Mouse (Mus musculus) liver, embryonic 11.5 days (tissue): ENCODE results near the gene Pcyox1. TPM values are rescaled to one million over a fixed set of nuclear protein-coding genes. Genes with fewer than 3 reads are reported as not detected.
A peak's percentile ranks its signal among the peaks of the same experiment; 100 is the strongest.

Source experiments
- ATAC-seq: fragments of 200-750 bp; cut with Nextera tagmentation; replicated peaks from 2 replicates; pipeline ENCODE4 v1.8.0; 2017; ENCODE audit warnings: moderate number of reproducible peaks, mild to moderate bottlenecking, moderate TSS enrichment, moderate library complexity; ENCODE audit not compliant: low FRiP score
- DNase-seq: peaks from one replicate; pipeline ENCODE4 v3.0.0-alpha.2; 2017; ENCODE audit warnings: low spot score
- H3K27ac ChIP-seq: fragments of 300-500 bp; sonication (generic); 2 replicates; pipeline ENCODE4 v1.5.1; 2014; ENCODE audit warnings: mild to moderate bottlenecking, low read depth, low read length, control low read depth
- H3K27me3 ChIP-seq: fragments of 300-500 bp; sonication (generic); replicated peaks from 2 replicates; pipeline ENCODE4 v1.6.1; 2014; ENCODE audit warnings: low read length, mixed read lengths; ENCODE audit not compliant: control insufficient read depth, insufficient read depth
- H3K36me3 ChIP-seq: fragments of 300-500 bp; sonication (generic); 2 replicates; pipeline ENCODE4 v1.6.1; 2014; ENCODE audit warnings: mild to moderate bottlenecking, low read length, moderate library complexity, mixed read lengths; ENCODE audit not compliant: control insufficient read depth, insufficient read depth
- H3K4me1 ChIP-seq: fragments of 300-500 bp; sonication (generic); replicated peaks from 2 replicates; pipeline ENCODE4 v1.6.1; 2014; ENCODE audit warnings: low read length, mixed read lengths; ENCODE audit not compliant: control insufficient read depth, insufficient read depth
- H3K4me2 ChIP-seq: fragments of 300-500 bp; sonication (generic); 2 replicates; pipeline ENCODE4 v1.6.1; 2014; ENCODE audit warnings: mild to moderate bottlenecking, control low read depth, moderate library complexity
- H3K4me3 ChIP-seq: fragments of 300-500 bp; sonication (generic); 2 replicates; pipeline ENCODE4 v1.5.1; 2014; ENCODE audit warnings: low read depth, low read length, control low read depth
- H3K9ac ChIP-seq: fragments of 300-500 bp; sonication (generic); 2 replicates; pipeline ENCODE4 v1.6.1; 2014; ENCODE audit warnings: low read depth, low read length, control low read depth
- H3K9me3 ChIP-seq: fragments of 300-500 bp; sonication (generic); 2 replicates; pipeline ENCODE4 v1.6.1; 2016; ENCODE audit warnings: low read length, inconsistent platforms, mixed read lengths; ENCODE audit not compliant: control insufficient read depth
- WGBS: fragments of 180-500 bp; shearing (Covaris S2); extraction: QIAGEN DNeasy Blood & Tissue Kit; methylation state at CpG from one replicate; pipeline ENCODE4 v1.1.7; 2014; 5-methylcytosine and 5-hydroxymethylcytosine counted together
- polyA plus RNA-seq: library from polyadenylated mRNA; unstranded; fragments of >200 nt; fragmentation: Nextera tagmentation; extraction: Ambion mirVana; gene quantifications from 2 replicates; pipeline ENCODE4 v1.2.1, GENCODE M21; 2014

Gene Pcyox1
- polyA plus RNA-seq, result 57.7 and 66.8 TPM in 2 replicates

DNA sequence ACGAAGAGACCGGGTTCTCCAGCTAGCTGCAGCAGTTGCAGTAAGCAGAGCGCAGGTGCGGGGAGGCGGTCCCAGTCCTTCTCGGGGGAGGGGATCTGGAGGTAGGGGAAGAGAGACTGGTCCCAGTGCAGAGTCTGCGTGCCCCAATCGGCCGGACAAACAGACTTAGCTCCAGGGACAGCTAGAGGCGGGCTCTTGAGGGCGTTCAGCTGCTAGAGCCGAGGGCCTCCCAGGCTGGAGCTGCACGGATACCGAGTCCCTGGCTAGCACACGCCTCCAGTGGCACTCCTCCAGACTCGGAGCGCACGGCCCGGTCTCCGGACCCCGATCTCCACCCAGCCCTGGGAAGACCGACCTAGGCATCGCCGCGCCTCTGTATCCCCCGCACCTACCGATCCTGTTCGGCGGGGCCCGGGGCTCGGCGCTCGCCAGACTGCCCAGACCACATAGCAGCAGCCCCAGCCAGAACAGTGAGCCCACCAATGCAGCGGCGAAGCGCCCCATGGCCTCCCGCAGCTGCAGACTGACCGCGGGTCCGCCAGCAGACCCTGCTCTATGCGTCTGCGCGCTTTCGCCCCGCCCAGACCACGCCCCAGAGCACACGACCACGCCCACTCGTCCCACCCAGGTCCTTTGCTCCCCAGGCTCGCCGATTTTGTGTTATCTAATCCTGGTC is at the start of gene Pcyox1:
Pcyox1 (minus strand) TSS at position 574 of the 676 bp plus-strand sequence.
- ATAC-seq, result peak; percentile 91
- Histone ChIP-seq H3K27ac (peak within 1 kb of the TSS; percentile 83), H3K9me3 (no peaks in the 10 kb centered on the region), H3K36me3 (peaks cover 8% of the 10 kb centered on the region; the same call in 1 of the 2 replicates), H3K4me3 (peak within 1 kb of the TSS; percentile 93), H3K27me3 (no peaks in the 10 kb centered on the region), H3K9ac (peak within 1 kb of the TSS; percentile 89), H3K4me2 (peak within 1 kb of the TSS; percentile 97), H3K4me1 (peaks cover 20% of the 10 kb centered on the region)
- DNase-seq, result peak; percentile 90
- WGBS, result under 1% methylated on average over 51 of the region's 51 CpGs

DNA sequence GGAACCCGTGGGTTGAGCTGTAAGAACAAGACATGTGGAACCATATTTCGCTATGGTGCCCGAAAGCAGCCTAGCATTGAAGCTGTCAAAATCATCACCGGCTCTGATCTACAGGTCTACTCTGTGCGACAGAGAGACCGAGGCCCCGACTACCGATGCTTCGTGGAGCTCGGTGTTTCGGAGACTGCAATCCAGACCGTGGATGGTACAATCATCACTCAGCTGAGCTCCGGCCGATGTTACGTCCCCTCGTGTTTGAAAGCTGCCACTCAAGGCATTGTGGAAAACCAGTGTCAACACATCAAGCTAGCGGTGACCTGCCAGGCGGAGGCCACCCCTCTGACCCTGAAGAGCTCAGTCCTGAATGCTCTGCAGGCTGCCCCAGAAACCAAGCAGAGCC is 48.6 kb upstream of the Pcyox1 start:
- H3K27ac ChIP-seq, result no peak overlapping the region
- no peaks in the 10 kb centered on the region for H3K9me3 ChIP-seq
- DNase-seq, result no peak
- no peaks in the 10 kb centered on the region for H3K4me1 ChIP-seq
- no peaks in the 10 kb centered on the region for H3K27me3 ChIP-seq
- ATAC-seq, result no peak
- peaks cover 15% of the 10 kb centered on the region for H3K36me3 ChIP-seq
- no peak overlapping the region for H3K9ac ChIP-seq
- H3K4me3 ChIP-seq, result no peak overlapping the region
- no peak overlapping the region for H3K4me2 ChIP-seq
- 87% methylated on average over 18 of the region's 18 CpGs for WGBS

DNA sequence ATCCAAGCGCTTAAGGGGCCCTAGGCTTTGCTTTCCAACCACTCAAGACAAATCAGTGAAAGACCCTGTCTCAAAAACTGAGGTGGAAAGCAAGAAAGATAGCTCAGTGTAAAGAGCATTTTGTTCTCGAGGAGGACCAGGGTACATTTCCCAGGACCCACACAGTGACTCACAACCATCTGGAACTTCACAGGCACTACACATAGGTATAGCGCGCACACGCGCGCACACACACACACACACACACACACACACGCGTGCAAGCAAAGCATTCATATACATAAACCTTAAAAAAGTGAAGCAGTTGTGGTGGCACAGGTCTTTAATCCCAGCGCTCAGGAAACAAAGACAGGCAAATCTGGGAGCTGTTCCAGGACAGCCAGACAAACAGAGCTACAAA is 44.6 kb upstream of the Pcyox1 start:
- H3K4me1 ChIP-seq, result peaks cover 6% of the 10 kb centered on the region
- H3K4me3 ChIP-seq, result no peak overlapping the region
- no peak for ATAC-seq
- WGBS, result 96% methylated on average over 10 of the region's 10 CpGs
- no peak overlapping the region for H3K9ac ChIP-seq
- H3K36me3 ChIP-seq, result peaks cover 10% of the 10 kb centered on the region; the same call in 1 of the 2 replicates
- no peak for DNase-seq
- H3K4me2 ChIP-seq, result no peak overlapping the region
- no peaks in the 10 kb centered on the region for H3K9me3 ChIP-seq
- no peak overlapping the region for H3K27ac ChIP-seq
- H3K27me3 ChIP-seq, result no peaks in the 10 kb centered on the region

DNA sequence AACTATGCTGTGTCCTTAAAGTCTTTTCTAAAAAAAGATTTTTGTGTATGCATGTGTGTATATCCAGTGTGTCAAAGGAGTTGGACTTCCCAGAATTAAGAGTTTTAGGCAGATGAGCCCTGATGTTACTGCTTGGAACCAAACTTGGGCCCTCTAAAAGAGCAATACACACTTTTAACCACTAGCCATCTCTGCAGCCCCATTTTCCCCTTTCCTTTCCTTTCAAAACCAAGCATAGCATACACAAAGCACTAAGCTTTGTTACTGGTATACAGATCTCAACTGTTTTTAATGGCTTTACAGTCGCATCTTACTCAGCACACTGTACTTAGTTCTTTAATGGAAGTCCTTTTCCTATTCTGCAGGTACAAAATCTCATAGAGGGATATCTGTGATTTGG is 42.6 kb upstream of the Pcyox1 start:
- 86% methylated on average over 1 of the region's 1 CpGs for WGBS
- Histone ChIP-seq H3K4me1 (peaks cover 6% of the 10 kb centered on the region), H3K4me2 (peak overlapping the region; percentile 80), H3K36me3 (peaks cover 13% of the 10 kb centered on the region; the same call in 1 of the 2 replicates), H3K27me3 (no peaks in the 10 kb centered on the region), H3K27ac (no peak overlapping the region), H3K9ac (peak overlapping the region; percentile 96), H3K4me3 (peak overlapping the region; percentile 91), H3K9me3 (no peaks in the 10 kb centered on the region)
- ATAC-seq (no peak), DNase-seq (no peak)

DNA sequence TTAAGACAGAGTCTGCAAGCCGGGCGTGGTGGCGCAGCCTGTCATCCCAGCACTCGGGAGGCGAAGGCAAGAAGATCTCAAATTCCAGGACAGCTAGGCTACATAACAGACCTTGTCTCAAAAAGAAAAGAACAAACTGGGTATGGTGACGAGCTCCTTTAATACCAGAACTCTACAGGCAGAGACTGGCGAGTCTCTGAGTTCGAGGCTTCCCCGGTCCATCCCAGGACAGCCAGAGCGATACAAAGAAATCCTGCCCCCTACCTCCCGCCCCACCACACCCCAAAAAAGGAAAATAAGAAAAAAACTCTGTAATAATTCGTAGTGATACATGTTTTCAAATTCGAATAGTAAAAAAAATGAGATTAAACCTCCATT is 42.2 kb upstream of the Pcyox1 start:
- H3K4me3 ChIP-seq, result peak overlapping the region; percentile 91
- WGBS, result 3% methylated on average over 13 of the region's 13 CpGs

DNA sequence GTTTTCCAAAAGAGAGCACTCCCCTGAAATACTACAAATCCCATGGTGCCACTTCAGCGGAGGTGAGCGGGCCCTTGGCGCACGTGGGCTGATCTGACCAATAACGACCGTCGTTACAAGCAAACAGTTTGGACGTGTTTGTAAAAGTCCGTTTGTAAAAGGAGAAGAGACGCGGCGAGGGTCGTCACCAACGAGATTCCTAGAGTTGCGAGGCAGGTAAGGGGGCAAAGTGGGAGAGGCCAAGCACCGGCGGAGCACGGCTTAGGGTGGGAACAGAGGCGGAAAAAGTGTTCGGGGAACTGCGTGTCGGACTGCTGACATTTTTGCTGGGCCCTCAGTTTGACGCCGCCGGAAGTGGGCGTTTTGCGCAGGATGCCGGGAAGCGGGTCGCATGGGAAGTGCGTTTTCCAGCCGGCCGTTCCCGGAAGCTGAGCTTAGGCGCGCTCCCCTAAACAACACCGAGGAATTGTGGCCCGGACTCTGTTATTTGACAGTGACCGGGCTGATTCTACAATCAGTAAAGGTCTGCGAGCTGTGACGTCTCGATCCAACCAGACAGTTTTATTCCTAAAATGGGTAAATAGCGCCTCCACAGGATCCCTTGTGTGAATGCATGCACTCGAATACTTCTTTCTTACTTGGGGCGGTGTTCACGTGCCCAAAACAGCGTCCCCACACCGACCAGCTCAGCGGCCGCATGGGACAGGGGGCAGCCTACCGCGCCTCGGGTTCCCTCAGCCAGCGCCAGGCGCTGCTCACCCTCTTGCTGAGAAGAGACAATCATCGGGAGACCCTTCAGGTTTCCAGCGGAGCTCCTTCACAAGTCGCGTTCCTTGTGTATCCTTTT is 41.5 kb upstream of the Pcyox1 start, which contains the start of gene C87436:
C87436 (plus strand) TSS at position 103 of the 847 bp plus-strand sequence.
- ATAC-seq (peak; percentile 94), DNase-seq (peak; percentile 97)
- Histone ChIP-seq H3K4me3 (peak within 1 kb of the TSS; percentile 91), H3K9ac (peak within 1 kb of the TSS; percentile 96), H3K27me3 (no peaks in the 10 kb centered on the region), H3K36me3 (peaks cover 13% of the 10 kb centered on the region; the same call in 1 of the 2 replicates), H3K4me2 (peak within 1 kb of the TSS; percentile 80), H3K27ac (peak within 1 kb of the TSS; percentile 96), H3K9me3 (no peaks in the 10 kb centered on the region), H3K4me1 (peaks cover 6% of the 10 kb centered on the region)
- WGBS, result under 1% methylated on average over 59 of the region's 59 CpGs

More for the DNA sequence above, 42.2 kb upstream of the Pcyox1 start:
- peak overlapping the region; percentile 96 for H3K9ac ChIP-seq
- no peak for DNase-seq
- H3K4me2 ChIP-seq, result peak overlapping the region; percentile 80
- no peaks in the 10 kb centered on the region for H3K27me3 ChIP-seq
- peaks cover 6% of the 10 kb centered on the region for H3K4me1 ChIP-seq
- ATAC-seq, result no peak
- peaks cover 13% of the 10 kb centered on the region; the same call in 1 of the 2 replicates for H3K36me3 ChIP-seq
- no peaks in the 10 kb centered on the region for H3K9me3 ChIP-seq
- H3K27ac ChIP-seq, result peak overlapping the region; percentile 96

DNA sequence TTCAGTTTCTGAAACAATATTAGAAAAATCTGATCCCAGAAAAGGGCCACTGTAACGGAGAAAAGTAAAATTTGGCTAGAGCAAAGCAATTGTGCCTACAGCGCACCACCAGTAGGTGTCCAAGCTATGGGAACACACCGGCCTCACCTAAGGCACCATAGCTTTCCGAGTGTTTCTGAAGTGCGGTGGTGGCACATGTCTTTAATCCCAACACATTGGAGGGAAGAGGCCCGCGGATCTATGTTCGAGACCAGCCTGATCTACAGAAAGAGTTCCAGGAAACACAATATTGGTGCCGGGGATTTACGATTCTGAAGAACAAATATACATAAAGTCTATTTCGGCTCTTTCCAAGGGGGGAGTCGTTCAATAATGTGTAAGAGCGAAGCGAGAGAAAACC is 40.8 kb upstream of the Pcyox1 start:
- Histone ChIP-seq H3K36me3 (peaks cover 12% of the 10 kb centered on the region; the same call in 1 of the 2 replicates), H3K4me3 (peak overlapping the region; percentile 91), H3K4me2 (peak overlapping the region; percentile 80), H3K27me3 (no peaks in the 10 kb centered on the region), H3K9me3 (no peaks in the 10 kb centered on the region), H3K4me1 (peaks cover 6% of the 10 kb centered on the region), H3K27ac (peak overlapping the region; percentile 96), H3K9ac (peak overlapping the region; percentile 96)
- WGBS, result 2% methylated on average over 14 of the region's 14 CpGs
- ATAC-seq, result peak; percentile 73
- peak; percentile 74 for DNase-seq

DNA sequence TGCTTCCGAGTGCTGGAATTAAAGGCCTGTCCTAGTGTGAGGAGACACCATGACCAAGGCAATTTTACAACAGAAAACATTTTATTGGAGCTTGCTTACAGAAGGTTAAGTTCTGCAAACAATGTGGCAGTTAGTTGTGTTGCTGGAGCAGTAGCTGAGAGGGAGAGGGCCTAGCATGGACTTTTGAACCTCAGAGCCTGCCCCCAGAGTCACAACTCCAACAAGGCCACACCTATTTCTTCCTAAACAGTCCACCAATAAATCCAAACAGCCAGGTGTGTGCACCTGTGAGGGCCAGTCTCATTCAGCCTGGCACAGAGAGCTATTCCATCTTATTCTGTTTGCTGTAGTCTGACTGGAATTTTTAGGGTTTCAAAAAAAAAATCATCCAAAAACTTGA is 36.7 kb upstream of the Pcyox1 start:
- WGBS, result 91% methylated on average over 1 of the region's 1 CpGs
- DNase-seq (no peak), ATAC-seq (no peak)
- H3K9ac ChIP-seq, result no peak overlapping the region
- no peak overlapping the region for H3K27ac ChIP-seq
- H3K27me3 ChIP-seq, result no peaks in the 10 kb centered on the region
- H3K36me3 ChIP-seq, result peaks cover 20% of the 10 kb centered on the region; the same call in 1 of the 2 replicates
- H3K9me3 ChIP-seq, result no peaks in the 10 kb centered on the region
- H3K4me1 ChIP-seq, result no peaks in the 10 kb centered on the region
- H3K4me2 ChIP-seq, result no peak overlapping the region
- no peak overlapping the region for H3K4me3 ChIP-seq
